Mouse (Mus musculus) MEL-GATA-1-ER (cell line): ENCODE data around the gene Polk.

ENCODE experiments used
- DNase-seq: peaks from one replicate; pipeline ENCODE4 v3.0.0-alpha.2; 2012; ENCODE audit warnings: low read depth; ENCODE audit errors: extremely low read depth

The Polk gene

DNA sequence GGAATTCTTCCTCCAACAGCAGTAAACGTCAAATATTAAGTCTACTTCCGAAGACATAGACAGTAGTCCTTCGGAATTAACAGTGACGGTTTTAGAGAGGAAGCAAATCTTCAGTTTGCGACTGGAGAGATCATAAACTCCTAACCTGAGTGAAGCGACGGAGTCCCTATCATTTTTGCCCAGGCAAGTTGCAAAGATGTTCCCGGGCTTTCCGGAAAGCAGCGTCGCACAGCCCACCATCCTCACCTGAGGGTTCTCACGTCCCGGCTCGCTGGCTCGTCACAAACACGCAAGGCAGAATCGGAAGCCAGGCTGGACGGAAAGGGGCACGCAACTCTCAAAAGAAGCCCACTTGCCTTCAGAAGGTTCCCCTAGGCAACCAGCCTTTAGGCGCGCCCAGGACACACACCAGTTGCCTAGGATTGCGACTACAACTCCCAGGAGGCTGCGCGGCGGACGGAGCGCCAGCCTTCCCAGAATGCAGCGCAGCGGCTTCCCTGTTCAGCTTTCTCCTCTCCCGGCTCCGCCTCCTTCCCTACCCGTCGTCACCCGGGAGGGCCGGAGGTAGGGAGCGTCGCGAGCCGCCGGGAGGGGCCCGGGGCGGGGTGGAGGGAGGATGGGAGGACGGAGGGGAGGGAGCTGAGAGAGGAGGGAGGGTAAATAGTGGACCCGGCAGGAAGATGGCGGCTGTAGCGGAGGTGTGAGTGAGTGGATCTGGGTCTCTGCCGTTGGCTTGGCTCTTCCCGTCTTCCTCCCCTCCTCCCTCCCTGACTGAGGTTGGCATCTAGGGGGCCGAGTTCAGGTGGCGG is at the start of gene Polk, which contains the start of gene Col4a3bp:
Gene Polk (minus strand): TSS at position 499 of the 809 bp plus-strand sequence.
Gene Col4a3bp (plus strand): TSS at position 538 of the 809 bp plus-strand sequence.
- DNase-seq = peak; percentile 87

DNA sequence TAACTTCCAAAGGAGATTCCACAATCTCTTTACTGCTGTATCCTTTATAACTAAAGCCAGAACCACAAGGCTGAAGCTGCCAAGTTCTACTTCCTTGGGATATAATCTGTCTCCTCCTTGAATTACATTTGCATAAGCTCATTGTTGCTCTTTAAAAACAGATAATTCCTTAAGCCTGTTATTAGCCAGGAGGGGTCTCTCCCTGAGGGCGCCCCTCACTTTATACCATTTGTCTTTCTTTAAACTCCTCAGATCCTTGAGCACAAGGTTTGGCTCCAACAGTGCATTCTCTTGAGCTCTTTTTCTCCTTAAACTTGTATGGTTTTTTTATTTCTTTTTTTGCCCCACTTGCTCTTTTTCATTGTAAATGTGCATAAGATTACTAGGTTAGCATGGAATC is 46.3 kb upstream of the Polk start:
- no peak for DNase-seq

DNA sequence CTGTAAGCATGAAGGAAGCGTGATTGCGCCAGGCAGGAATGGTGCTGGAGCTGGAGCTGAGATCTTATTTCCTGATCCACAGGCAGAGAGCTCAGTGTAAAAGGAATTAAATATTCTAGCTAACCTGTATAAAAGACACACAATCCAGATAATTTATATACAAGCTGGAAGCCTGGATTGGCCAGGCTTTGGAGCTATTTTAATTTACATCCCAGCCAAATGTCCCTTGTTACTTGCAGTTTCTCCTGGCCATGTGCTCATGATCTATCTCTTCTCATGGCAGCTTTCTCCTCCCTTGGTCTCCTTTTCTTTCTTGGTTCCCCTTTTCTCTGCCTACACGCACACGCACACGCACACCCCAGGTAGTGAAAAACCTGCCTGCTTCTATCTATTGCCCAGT is 44.2 kb upstream of the Polk start:
- no peak for DNase-seq

DNA sequence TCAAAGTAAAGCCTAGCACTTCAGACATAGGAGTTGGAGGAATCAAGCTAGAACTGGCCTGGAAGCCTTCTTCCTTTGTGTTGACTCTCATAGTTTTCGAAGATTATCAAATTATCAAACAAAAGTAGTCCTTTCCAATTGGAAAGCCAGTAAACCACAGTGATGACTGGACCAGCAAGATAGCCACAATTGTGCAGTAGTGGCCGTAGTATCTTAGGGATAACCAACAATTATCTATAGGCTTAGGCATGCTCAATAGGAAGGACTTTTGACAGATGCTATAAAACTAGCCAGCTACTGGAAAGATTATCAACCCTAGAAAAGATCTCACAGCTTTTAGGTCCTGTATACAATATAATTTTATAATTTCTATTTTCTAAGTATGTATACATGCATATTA is 41.8 kb upstream of the Polk start:
- no peak for DNase-seq

DNA sequence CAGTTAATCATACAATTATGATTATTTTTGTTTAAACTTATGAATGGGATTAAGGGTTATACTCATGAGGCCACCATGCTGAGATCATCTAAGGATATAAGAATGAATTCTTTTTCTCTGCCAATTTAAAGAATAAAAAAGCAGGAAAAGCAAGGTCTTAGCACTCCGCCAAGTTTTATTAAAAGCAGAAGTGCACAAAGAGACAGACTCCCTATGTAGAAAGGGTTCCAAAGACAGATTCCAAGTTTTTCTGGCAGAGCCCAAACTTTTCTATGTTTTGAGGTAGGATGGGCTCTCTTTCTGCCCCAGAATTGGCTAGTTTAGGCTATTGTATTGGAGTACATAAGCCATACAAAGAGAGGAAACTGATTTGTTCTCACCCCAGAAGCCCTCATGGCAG is 37.6 kb upstream of the Polk start:
- no peak for DNase-seq

DNA sequence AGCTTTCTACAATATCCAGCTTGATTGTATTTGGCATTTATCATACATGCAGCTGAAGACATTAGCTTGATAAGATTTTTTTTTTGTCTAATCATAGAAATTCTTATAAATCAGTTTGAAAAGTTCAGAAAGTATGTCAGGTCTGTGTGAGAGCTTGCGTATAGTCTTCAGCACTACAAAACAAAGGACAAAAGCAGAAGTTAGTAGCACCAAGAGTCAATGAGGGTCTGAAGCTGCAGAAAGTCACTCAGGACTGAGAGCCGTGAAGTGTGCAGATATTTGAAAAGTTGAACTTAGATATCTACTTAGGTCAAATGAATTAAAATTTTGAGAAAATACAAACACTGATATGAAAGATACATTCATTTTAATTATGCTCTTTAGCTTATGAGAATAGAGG is 36.7 kb upstream of the Polk start:
- DNase-seq = no peak

DNA sequence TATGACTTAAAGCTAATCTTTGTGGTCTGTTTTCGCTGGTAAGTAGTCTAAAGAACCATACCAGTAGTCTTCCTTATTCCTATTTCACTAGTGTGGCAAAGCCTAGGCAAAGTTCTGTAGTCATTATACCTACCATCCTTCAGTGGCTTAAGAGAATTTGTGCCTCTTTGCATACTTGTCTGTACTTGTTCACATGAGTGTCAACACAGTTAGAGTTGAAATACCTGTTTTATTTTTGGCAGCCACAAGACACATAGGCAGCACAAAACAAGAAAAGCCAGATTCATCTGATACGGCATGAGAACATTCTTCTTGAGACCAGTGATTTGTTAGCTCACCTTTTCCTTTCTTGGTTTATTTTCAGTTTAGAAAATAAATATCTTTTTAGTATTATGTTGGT is 31.8 kb upstream of the Polk start:
- DNase-seq = no peak

DNA sequence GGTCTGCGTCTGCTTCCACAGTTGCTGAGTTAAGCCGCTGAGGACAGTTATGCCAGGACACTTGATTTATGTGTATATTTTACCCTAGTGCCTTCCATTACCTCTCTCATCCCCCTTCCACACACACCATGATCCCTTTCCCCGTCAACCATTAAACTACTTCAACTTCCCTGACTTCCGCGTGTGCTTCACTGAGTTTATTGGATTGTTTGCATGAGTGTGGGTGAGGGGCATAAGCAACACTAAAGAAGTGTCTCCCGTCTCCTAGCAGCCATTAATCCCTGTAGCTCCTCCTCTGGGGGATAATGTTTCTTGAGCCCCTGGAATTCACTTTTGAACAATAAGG is 28.6 kb upstream of the Polk start:
- DNase-seq = no peak

DNA sequence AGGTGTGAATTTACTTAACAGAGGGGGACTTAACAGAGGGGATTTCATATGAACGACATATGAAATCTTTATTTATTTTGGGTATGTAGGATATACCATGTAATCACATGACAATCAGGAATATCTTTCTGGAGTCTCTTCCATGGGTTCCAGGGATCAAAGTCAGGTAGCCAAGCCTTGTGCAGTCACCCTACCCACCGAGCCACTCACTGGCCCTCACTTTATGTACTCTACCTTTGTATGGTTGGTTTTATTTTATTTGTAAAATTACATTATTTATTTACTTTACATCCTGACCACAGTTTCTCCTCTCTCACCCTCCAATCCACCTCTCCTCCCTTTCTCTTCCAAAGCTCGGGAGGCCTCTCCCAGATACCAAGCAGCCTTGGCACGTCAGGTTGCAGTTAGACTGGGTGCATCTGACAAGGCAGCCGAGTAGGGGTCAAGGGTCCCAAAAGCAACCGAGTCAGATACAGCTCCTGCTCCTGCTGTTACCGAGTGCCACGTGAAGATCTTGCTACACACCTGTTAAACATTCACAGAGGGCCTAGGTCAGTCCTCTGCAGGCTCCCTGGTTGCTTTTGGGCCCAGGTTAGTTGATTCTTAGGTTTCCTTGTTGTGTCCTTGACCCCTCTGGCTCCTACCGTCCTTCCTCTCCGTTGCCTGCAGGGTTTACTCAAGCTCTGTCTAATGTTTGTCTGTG is 28.1 kb upstream of the Polk start:
- no peak for DNase-seq

DNA sequence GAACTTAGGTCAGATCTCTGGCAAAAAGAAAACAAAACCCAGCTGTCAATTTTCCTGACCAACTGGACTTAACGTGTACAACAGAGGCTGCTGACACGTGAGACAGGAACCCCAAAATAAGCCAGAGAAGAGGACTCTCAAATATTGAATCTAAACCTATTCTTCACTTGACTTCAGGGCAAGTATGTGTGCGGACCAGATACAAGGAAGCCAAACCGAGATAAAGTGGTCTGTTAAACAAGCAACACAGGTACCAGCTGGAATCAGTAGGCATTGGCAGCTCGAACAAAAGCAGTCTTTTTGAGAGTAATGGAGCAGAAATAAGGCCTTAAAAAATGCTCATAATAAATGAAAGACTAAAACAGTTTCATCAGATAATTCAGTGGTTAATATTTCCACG is 25.6 kb upstream of the Polk start:
- no peak for DNase-seq

DNA sequence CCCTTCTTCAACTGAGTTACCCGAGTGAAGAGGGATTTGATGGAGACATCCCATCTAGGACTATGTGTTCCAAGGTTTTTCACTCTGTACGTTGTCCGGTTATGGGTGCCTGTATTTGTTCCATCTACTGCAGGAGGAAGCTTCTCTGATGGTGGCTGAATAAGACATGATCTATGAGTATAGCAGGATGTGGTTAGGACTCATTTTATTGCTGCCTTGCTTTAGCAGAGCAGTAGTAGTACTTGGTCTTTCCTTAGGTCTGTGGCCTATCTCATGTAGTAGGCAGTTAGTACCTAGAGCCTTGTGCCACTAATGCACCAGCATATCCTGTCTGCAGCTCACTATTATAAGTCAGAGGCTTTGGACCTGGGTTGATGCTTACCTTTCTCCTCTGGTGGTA is 12.7 kb upstream of the Polk start:
- no peak for DNase-seq

DNA sequence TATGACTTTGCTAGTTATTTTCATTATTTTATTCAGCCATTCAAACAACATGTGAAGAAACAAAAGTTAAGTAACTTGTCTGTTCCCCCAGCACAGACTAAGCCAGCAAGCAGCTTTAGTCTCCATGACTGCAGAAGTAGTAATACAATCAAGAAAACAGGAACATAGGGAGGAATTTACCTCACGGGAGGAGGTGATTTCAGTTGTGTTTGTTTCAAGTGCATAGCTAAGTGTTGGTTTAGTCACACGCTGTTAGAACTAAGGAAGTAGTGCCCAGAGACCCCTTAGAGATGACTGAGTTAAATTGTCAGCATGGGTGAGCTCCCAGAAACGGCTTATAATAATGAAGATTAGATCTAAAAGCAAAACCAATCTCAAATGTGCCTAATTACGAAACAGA is 5.6 kb upstream of the Polk start:
- DNase-seq = no peak

DNA sequence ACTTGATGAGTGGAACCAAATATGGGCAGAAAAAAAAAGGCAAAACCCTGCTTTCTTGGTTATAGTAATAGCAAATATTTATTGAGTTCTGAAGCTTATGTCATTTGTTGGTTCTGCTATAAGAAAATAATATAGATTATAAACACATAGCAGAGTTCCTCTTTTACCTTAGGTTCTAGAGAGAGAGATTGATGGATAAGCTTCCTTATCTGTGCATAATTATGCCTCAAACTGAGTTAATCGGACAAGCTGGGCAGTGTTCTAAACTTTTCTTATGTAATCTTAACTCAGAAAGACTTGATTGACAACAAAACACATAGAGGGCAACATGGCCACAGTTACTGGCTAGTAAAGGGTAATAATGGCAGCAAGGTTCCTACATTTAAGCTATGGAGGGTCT is 4.9 kb upstream of the Polk start:
- no peak for DNase-seq

DNA sequence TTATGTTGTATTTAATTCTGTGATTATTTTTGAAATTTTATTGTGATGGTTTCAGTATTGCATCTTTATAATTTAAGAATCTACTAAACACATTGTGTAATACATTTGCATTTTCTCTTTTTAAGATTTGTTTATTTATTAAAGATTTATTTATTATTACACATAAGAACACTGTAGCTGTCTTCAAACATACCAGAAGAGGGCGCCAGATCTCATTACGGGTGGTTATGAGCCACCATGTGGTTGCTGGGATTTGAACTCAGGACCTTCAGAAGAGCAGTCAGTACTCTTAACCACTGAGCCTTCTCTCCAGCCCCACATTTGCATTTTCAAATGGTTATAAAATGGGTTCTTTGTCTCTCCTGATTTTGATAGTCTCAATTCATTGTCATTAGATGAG is 2.1 kb upstream of the Polk start:
- DNase-seq = no peak

DNA sequence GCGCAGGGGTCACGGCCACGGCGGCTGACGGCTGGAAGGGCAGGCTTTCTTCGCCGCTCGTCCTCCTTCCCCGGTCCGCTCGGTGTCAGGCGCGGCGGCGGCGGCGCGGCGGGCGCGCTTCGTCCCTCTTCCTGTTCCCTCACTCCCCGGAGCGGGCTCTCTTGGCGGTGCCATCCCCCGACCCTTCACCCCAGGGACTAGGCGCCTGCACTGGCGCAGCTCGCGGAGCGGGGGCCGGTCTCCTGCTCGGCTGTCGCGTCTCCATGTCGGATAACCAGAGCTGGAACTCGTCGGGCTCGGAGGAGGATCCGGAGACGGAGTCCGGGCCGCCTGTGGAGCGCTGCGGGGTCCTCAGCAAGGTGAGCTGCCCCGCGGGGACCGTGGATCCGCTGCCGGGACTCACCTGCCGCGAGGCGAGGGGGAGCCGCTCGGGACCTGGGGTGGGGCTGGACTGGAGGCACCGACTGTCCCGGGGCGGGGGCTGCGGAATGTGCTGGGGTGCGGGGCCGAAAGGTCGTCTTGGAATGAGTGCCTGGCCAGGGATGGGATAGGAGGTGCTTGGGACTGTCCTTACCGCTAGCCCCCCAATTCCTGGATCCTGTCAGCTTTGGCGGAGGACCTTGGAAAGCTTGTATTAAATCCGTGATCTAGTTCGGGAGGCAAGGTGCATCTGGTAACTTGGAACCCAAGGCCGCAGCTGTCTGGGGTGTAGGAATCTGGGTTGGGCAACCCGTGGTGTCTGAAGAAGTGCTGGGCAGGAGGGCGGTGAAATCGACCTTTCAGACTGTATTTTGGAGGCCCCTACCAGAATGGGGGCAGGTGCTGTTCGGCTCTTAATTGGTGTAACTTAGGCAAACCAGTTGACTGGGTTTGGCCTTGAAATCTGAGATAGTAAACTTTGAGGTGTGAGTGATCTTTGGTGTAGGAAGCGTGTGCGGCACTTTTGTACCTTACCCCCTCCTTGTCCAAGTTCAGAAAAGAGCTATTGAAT is 817 bp upstream of the Polk start:
- no peak for DNase-seq

DNA sequence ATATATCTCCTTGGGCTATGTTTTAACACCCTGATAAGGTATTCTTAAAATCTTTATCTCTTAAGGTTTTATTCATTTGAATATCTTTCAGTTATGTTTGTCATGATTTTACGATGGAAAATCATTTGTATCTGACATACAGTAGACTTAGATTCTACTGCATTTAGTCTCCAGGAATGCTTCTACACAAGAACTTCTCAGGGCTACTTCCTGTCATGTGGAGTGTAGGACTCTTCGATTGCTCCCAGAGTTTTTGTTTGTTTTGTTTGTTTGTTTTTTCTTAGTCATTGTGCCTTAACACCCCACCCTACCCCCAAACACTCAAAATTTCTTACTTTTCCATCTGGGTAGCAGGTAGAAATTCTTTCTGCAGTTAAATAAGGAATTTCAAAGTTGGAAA is 998 bp downstream of the Polk start:
- DNase-seq = no peak

DNA sequence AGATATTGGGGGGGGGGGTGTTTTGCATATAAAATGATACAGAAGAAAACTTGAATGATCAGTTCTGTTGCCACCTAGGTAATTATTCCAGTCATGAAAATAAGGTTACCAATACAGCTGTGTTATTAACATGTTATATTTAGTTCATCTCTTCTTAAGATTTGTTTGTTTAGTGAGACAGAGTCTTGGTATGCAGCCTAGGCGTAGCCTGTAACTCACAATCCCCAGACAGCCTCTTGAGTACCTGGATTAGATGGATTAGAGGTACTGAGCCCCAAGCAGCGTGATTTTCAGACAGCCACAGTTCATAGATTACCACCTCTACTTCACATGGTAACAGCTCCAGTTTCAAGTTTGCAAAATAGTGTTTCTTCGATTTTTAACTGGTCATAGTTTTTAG is 4.3 kb downstream of the Polk start:
- no peak for DNase-seq

DNA sequence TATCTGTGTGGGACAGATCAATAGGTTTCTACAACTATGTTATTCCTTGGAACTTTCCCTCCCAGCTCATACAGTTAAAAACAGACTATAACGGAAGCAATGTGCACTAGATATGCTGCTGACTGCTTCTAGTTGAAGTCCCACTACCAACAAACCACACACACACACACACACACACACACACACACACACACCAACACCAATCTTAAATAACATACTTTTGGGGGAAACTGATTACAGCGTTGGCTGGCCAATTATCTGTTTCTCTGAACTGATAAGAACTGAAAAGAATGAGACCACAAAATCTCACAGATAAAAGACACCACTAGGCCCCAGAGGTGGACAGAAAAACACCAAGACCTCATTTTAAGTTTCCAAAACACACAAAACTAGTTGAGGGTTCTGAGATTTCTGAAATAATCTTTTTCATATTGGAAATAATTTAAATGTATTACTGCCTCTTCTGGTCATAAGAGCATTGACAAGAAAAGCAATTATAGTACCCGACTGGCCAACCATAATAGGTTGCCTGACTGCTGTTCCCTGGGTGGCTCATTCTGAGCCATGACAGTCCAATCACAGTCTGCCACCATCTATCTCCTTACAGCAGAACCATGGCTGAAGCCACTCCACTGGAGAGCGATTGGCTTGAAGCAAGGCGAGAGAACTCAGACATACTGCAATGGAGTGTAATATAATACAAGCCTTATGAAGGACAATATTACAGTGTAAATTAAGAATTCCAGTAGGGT is 5.4 kb downstream of the Polk start:
- DNase-seq = no peak

DNA sequence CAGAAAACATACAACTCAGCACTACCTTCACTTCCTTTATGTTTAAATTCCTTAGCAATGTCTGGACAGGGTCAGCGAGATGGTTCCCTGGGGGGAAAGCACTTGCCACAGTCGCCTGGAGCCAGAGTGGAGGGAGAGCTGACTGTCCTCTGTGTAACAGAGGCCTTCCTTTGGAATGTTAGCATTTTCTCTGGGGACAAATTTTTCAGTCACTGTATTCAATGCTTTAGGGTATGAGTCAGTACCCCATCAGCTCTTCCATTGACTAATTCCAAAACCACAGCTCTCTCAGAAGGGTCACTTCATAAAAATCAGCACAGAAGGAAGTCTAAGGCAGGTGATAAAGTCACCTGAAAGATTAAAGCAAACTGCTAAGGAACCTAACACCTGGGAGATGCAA is 8.6 kb downstream of the Polk start:
- DNase-seq = no peak

DNA sequence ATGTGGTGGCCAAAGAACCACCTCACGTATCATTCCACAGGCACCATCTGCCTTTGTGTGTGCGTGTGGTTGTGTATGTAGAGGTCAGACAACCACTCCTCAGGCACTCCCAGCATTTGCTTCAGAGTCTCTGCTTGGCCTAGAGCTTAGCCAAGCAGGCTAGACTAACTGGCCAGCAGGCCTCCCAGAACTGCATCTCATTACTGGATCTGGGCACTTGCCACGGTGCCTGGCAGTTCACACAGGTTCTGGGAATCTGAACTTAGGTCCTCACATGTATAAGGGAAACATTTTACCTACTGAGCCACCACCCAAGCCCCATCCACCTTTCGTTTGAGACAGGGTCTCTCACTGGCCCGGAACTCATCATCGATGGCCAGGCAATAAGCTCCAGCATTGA is 10.2 kb downstream of the Polk start:
- DNase-seq = no peak

DNA sequence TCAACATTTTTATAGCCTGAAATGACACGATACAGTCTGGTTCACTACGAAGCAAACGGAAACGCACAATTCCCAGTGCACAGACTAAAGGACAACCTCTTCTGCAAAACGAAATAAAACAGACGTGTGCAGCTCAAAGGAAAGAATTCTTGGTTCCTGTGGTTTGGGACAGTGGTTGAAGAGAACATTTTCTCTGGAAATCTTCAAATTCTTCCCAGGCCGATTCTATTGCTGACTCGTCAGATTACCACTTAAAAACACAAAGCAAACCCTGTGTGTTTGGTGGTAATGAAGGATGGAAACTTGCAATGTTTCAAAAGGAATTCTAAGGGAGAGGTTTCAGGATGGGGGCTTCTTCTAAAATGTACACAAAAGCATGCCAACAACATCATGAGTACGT is 12.3 kb downstream of the Polk start:
- no peak for DNase-seq
